ENCODE assay signal across 21 mouse cellular contexts in genomic region chr1:191921701-191922100, GRCm38 (mm10). TPM values are rescaled to one million over a fixed set of nuclear protein-coding genes. Genes with fewer than 3 reads are reported as not detected.
DNase-seq lines count a peak whose midpoint lies in the region; ATAC-seq and TF ChIP-seq lines count a peak whose summit lies in the region.
"Had no signal": no experiment of that assay in that cellular context is flagged by ENCODE, and none has a peak within 500 bp of the region (broad histone marks: within the 10 kb centered on the region; RNA-seq: fewer than 3 reads in every experiment).

No protein-coding gene starts in this region.

- no peak overlapping the region for H3K4me3 ChIP-seq in liver, adult 2 months (ENCODE audit: insufficient read depth, low read depth, low read length)
- H3K4me3 ChIP-seq in liver, postnatal 0 days (ENCODE audit: low read depth, low read length): no peak overlapping the region

- H3K27me3 ChIP-seq in liver, adult 2 months (ENCODE audit: control insufficient read depth, insufficient read depth, low read length): no peaks in the 10 kb centered on the region
- no peaks in the 10 kb centered on the region for H3K27me3 ChIP-seq in liver, postnatal 0 days (ENCODE audit: insufficient read depth, low read length)
- H3K27me3 ChIP-seq: CH12.LX, Patski had no signal

- DNase-seq in heart, adult 11 months: peak; percentile 72
- DNase-seq in heart, postnatal 10 days: no peak
- DNase-seq in liver, adult 2 months (ENCODE audit: extremely low read depth, low read depth, low spot score): peak; percentile 99
- DNase-seq in liver, postnatal 0 days: no peak
- DNase-seq: adrenal gland, adult 2 months; adrenal gland, adult 8-10 months; adrenal gland, postnatal 10 days; adrenal gland, postnatal 14 days; adrenal gland, postnatal 25 days; adrenal gland, postnatal 36 days; B cell, adult 2 months; cerebellum, adult 11 months; cerebellum, adult 11-12 months; cerebellum, adult 18-20 months had no signal

- no peaks in the 10 kb centered on the region for H3K9me3 ChIP-seq in liver, postnatal 0 days (ENCODE audit: low read length)
- H3K9me3 ChIP-seq: G1E had no signal

- intact Hi-C loops in heart, postnatal 10 days (cut with DNase I): no loop called here

- no peak for TF ChIP-seq EP300 in liver, postnatal 0 days (IDR thresholded peaks at IDR 0.05; ENCODE audit: low read depth)

- ATAC-seq in liver, postnatal 0 days: no peak
- ATAC-seq: activated CD4-positive, CD25-positive, alpha-beta regulatory T cell, adult 4 months; CD4-positive, CD25-positive, alpha-beta regulatory T cell, adult 4 months; Patski had no signal

- no peaks in the 10 kb centered on the region for H3K36me3 ChIP-seq in liver, adult 2 months (ENCODE audit: control insufficient read depth, insufficient read depth, low read length)
- no peaks in the 10 kb centered on the region for H3K36me3 ChIP-seq in liver, postnatal 0 days (replicated peaks; ENCODE audit: insufficient read depth, low read length)
- H3K36me3 ChIP-seq: G1E had no signal

- H3K27ac ChIP-seq in liver, adult 2 months (replicated peaks; ENCODE audit: insufficient read depth, low read depth, low read length): peak overlapping the region; percentile 24
- H3K27ac ChIP-seq in liver, postnatal 0 days (ENCODE audit: low read depth): no peak overlapping the region

- no peak for TF ChIP-seq POLR2A in liver, adult 2 months (IDR thresholded peaks at IDR 0.05; ENCODE audit: extremely low read depth, insufficient read depth, low read length)

- H3K4me2 ChIP-seq in liver, postnatal 0 days (ENCODE audit: low read depth, low read length): no peak overlapping the region

- H3K79me2 ChIP-seq in liver, adult 2 months (ENCODE audit: control insufficient read depth, insufficient read depth, low read length): no peaks in the 10 kb centered on the region

- H3K9ac ChIP-seq in liver, adult 2 months (ENCODE audit: low read depth, low read length): no peak overlapping the region
- H3K9ac ChIP-seq in liver, postnatal 0 days (replicated peaks): no peak overlapping the region

- no peak for TF ChIP-seq CTCF in liver, adult 2 months (IDR thresholded peaks at IDR 0.05; ENCODE audit: low read depth, low read length)
- no peak for TF ChIP-seq CTCF in liver, postnatal 0 days (IDR thresholded peaks at IDR 0.05; ENCODE audit: low read depth)

- WGBS in liver, adult 2 months: 29% methylated on average over 3 of the region's 3 CpGs
- 72% methylated on average over 3 of the region's 3 CpGs for WGBS in liver, postnatal 0 days (ENCODE audit: insufficient replicate concordance)

- peaks cover 24% of the 10 kb centered on the region for H3K4me1 ChIP-seq in liver, adult 2 months (ENCODE audit: control insufficient read depth, insufficient read depth, low read length)
- no peaks in the 10 kb centered on the region for H3K4me1 ChIP-seq in liver, postnatal 0 days (ENCODE audit: insufficient read depth)

RNA-seq across cellular contexts. Expression of gene Slc30a1, which starts 15.1 kb away (rescaled TPM):
- 10 to 100 TPM; 26.3 to 31.3 TPM for total RNA-seq in heart, postnatal 10 days (2021)
- 22.6 and 24.4 TPM in 2 replicates for total RNA-seq in liver, adult 2 months (2014; rRNA removed)
- 11.3 and 13.6 TPM in 2 replicates for polyA plus RNA-seq in liver, adult 2 months (2012; rRNA removed)
- 4.3 and 7.0 TPM in 2 replicates for polyA plus RNA-seq in liver, postnatal 0 days (2015; fragmentation: Nextera tagmentation; extraction: Ambion mirVana)

RNA-seq across cellular contexts. Expression of gene Rd3, which starts 55.5 kb away (rescaled TPM):
- total RNA-seq in heart, postnatal 10 days (2021): under 1 TPM; 0.67 to 0.84 TPM
- 0.46 and 0.54 TPM in 2 replicates for total RNA-seq in liver, adult 2 months (2014; rRNA removed)
- 1.2 and 1.6 TPM in 2 replicates for polyA plus RNA-seq in liver, adult 2 months (2012; rRNA removed)
- polyA plus RNA-seq in liver, postnatal 0 days (2015; fragmentation: Nextera tagmentation; extraction: Ambion mirVana): 0.09 and 0.12 TPM in 2 replicates
- total RNA-seq: adrenal gland, postnatal 14 days; G1E; MEL had no signal
- polyA plus RNA-seq: C2C12, G1E had no signal

Comparison
In these comparisons a context has a peak if more than half of its experiments do, and no peak if none do; other contexts are left out.
1. DNase-seq: peak in heart, adult 11 months (single experiment) and liver, adult 2 months (single experiment); none in heart, postnatal 10 days (0 of 2) and liver, postnatal 0 days (single experiment).